Mouse (Mus musculus) adrenal gland (tissue): ENCODE results near the gene St6gal1.
"Not testable (repeated sequence)": the region's sequence is repeated elsewhere in the genome, so short reads cannot be mapped to it uniquely, and the experiment has no call there.

Experiments used
- intact Hi-C: fragments of 180-260 bp; cut with DNase I; formaldehyde crosslinking; loops from one replicate; pipeline ENCODE4 v1.15.1; 2025
- long read RNA-seq, 2 experiments: library from polyadenylated mRNA; unstranded; transcript quantifications; one replicate each; pipeline ENCODE4 v2.0.0; 2020; ENCODE audit warnings: borderline replicate concordance in 1 of 2; ENCODE audit not compliant: insufficient replicate concordance in 1 of 2

St6gal1 gene
- long read RNA-seq, experiment 1, full-length matches to known transcripts = 2 of 9 reads
- long read RNA-seq, experiment 1, partial matches to known transcripts = 2 of 9 reads
- long read RNA-seq, experiment 1, other reads (novel, unspliced or antisense) = 5 of 9 reads
- long read RNA-seq, experiment 2, full-length matches to known transcripts = 1 of 7 reads
- long read RNA-seq, experiment 2, partial matches to known transcripts = 0 of 7 reads
- long read RNA-seq, experiment 2, other reads (novel, unspliced or antisense) = 6 of 7 reads

GRCm38 (mm10) chr16:23224671-23225068 lies at the start of gene St6gal1:
Gene St6gal1, plus strand, starts transcription at chr16:23224740.
- intact Hi-C loops = loop anchor here (5.0 kb wide), 2 partner anchors 67 to 178 kb away; no protein-coding TSS in a partner anchor

GRCm38 (mm10) chr16:23174855-23175254 lies 49.7 kb upstream of the St6gal1 start:
- intact Hi-C loops = no loop called here

DNA sequence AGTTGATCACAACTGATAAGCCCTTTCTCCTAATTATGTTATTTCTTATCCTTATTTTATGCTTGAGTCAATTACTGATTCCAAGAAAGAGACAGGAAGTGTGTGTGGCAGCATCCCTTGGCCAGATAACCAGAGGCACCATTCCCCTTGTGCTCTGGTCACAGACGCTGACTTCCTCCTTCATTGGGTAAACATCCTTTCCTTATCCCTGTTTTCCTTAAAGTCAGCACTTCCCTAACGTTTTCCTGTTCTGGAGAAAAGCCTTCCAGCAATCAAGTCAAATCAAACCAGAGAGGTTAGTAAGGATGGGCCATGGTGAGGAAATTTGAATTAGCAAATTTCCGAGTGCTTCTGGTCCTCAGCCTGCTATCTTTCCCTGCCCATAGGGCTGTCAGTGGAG lies 48.6 kb upstream of the St6gal1 start:
- intact Hi-C loops = no loop called here

- intact Hi-C loops = no loop called here
These were observed 46.7 kb upstream of the St6gal1 start for GRCm38 (mm10) chr16:23177856-23178255.

DNA sequence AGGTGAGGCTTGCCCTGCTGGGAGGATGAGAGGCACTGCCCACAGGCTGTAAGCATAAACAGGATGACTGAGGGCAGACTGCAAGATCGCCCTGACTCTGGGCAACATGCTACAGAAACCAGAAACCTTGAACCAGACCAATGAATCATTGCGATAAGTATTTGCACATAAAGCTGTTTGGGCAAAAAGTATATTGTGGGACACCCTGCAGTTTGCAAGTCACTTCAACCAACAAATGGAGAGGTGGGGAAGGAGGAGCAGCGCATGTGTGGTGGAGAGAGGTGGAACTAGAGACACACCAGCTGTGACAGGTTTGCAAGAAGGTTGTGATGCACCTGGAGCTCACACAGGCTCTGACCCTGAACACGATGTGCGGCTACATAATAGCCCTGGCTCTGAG lies 45.7 kb upstream of the St6gal1 start:
- intact Hi-C loops = no loop called here

GRCm38 (mm10) chr16:23179436-23179835 lies 45.1 kb upstream of the St6gal1 start:
- intact Hi-C loops = not testable (repeated sequence)

GRCm38 (mm10) chr16:23181054-23181453 lies 43.5 kb upstream of the St6gal1 start:
- intact Hi-C loops = no loop called here

DNA sequence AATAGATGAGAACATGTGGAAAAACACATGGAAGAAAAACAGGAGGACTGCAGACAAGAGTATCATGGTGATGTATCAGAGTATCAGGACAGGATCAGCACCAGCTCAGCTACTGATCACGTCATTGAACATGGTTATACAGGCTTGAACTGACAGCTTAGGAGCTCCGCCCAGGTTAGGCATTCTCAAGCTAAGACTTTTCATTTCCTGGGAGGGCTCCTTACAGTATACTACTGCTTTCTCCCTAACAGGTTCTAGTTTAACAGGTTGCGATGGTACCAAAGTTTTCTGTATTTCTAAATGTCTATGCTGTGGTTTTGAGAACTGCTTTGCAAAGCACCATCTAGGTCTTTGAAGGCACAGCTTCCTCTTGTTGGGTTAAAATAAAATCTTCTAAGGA lies 43.1 kb upstream of the St6gal1 start:
- intact Hi-C loops = no loop called here

- intact Hi-C loops = no loop called here
These were observed 42.5 kb upstream of the St6gal1 start for GRCm38 (mm10) chr16:23181942-23182597.

DNA sequence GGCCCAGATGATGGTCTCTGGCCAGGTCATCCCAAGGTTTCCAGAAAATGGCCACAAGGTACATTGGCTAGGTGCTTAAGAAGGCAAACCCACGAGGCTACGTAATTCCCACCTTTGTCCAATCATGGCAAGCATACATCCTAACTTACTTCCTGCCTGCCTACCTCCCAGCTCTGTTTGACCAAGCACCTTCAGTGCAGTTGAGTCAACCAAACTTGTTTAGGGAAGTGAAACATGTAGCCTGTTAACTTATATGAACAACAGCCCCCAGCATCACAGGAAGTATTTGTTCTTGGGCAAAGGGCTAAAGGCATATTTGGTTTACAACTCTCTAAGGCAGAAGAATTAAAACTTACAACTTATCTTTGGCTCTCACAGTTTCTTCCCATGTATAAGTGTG lies 38.7 kb upstream of the St6gal1 start:
- intact Hi-C loops = no loop called here

- intact Hi-C loops = no loop called here
These were observed 38.1 kb upstream of the St6gal1 start for GRCm38 (mm10) chr16:23186418-23186817.

DNA sequence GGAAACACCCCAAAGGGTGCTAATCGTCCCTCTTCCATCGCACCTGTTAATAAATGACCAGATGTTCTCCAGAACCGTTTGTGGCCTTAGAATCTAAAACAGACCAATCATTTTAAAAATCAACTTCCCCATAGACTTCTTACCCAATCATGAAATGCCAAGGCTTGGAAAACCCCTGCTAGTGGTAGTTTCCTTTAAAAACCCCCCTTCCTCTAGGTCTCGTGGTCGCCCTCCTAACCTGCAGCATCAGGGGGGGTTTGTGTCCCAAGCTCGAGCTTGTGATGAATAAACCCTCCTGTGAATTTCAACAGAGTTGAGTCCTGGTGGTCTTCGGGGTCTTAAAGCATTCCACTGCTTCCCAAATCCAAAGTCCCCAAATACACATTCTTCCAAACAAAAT lies 36.6 kb upstream of the St6gal1 start:
- intact Hi-C loops = no loop called here

GRCm38 (mm10) chr16:23189612-23190011 lies 34.9 kb upstream of the St6gal1 start:
- intact Hi-C loops = no loop called here

DNA sequence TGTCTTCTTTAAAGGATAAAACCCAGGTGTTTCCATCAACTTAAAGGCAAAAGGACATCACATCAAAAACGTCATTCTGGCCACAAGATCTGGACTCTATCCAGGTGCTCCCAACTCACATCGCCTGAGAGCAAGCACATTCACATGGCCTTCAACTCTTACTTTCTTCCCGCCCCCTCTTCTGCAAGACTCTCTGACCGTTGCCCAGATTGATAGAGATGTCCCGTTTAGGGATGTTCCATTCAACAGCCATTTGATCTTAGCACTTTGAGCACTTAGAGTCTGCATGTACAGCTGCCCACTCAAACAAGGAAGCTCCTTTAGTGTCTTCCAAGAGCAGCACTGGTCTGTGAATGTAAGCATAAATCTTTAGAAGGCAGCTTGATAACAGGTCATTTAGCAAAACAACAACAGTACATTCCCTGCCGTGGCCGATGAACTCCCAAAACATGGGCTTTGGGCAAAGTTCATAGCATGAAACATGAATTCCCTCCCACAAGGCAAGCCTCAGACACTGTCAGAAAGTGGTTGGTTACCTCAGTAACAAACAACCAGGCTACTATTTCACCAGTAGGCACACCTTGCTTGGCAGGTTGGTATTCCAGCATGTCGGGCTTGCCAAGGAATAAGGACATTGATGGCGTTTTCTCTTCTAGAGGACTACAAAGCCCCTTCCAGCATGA lies 32.8 kb upstream of the St6gal1 start:
- intact Hi-C loops = no loop called here

DNA sequence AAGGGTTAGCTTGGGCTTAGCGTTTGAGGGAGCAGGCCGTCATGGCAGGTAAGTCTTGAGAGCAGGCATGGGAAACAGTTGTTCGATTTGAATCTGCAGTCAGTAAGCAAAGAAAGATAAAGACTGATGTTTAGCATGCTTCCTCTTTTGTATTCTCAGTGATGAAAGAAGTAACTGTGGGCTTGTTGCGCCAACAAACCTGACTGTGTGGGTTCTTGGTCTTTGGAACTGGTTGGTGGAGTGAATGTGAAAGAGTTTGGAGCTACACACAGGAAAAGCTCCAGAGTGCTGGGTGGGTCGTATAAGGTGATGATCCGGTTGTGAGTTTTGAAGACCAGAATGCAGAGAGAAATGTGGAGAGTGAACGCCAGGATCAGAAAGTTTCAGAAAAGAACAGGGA lies 28.9 kb upstream of the St6gal1 start:
- intact Hi-C loops = no loop called here

- intact Hi-C loops = no loop called here
These were observed 28.2 kb upstream of the St6gal1 start for GRCm38 (mm10) chr16:23196296-23196695.

- intact Hi-C loops = no loop called here
These were observed 27.7 kb upstream of the St6gal1 start for GRCm38 (mm10) chr16:23196791-23197190.

GRCm38 (mm10) chr16:23201498-23201897 lies 23.0 kb upstream of the St6gal1 start:
- intact Hi-C loops = no loop called here

DNA sequence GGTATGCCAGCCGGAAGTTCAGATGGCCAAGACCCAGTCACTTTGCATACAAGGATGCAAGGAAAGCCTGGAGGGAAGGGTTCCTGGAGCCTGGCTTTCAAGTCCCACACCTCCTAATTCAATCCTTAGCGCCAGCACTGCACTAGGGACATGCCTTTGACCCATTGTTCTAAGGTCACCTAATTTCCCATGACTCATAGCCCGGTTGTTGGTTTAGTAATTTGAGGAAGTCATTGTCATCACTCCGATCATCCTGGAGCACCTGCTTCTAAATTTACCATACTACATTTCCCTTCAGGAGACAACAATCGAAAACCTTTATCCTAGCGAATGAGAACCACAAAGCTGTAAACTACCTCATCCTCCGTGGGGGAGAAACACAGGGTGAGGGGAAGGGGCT lies 10.2 kb upstream of the St6gal1 start:
- intact Hi-C loops = no loop called here

- intact Hi-C loops = no loop called here
These were observed 9.2 kb upstream of the St6gal1 start for GRCm38 (mm10) chr16:23215241-23215900.

- intact Hi-C loops = no loop called here
These were observed 8.2 kb upstream of the St6gal1 start for GRCm38 (mm10) chr16:23216366-23216765.

DNA sequence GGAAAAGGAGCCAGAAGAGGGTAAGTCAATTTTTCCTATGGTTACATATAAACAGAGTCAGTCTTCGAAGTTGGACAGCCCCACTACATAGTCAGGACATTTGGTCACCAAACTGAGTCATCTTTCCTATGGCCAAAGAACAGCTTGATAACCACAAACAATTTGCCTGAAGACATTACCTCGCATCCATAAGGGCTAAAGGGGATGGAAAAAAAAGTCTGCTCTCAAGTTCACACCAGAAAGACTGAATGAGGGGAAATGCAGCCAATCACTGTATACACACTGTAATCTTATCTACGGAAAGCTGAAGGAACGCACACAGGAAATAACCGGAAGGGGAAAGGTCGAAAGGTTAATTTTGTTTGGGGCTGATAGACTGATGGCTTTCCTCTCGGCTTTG lies 6.2 kb upstream of the St6gal1 start:
- intact Hi-C loops = no loop called here
